Mouse (Mus musculus) heart, embryonic 12.5 days (tissue): ENCODE results near the gene Gm20388. TPM values are rescaled to one million over a fixed set of nuclear protein-coding genes. Genes with fewer than 3 reads are reported as not detected.
A peak's percentile ranks its signal among the peaks of the same experiment; 100 is the strongest.

Source experiments
- ATAC-seq: fragments of 200-750 bp; cut with Nextera tagmentation; 2 replicates; pipeline ENCODE4 v1.8.0; 2017; ENCODE audit warnings: moderate TSS enrichment, moderate library complexity; ENCODE audit not compliant: insufficient number of reproducible peaks, low FRiP score
- H3K27ac ChIP-seq: fragments of 300-500 bp; sonication (generic); 2 replicates; pipeline ENCODE4 v1.5.1; 2016; ENCODE audit warnings: mild to moderate bottlenecking, moderate library complexity; ENCODE audit not compliant: poor library complexity, severe bottlenecking
- H3K27me3 ChIP-seq: fragments of 300-500 bp; sonication (generic); replicated peaks from 2 replicates; pipeline ENCODE4 v1.6.1; 2016; ENCODE audit warnings: mild to moderate bottlenecking, moderate library complexity
- H3K36me3 ChIP-seq: fragments of 300-500 bp; sonication (generic); 2 replicates; pipeline ENCODE4 v1.6.1; 2016; ENCODE audit warnings: mild to moderate bottlenecking, moderate library complexity
- H3K4me1 ChIP-seq: fragments of 300-500 bp; sonication (generic); replicated peaks from 2 replicates; pipeline ENCODE4 v1.6.1; 2016; ENCODE audit warnings: mild to moderate bottlenecking
- H3K4me2 ChIP-seq: fragments of 300-500 bp; sonication (generic); 2 replicates; pipeline ENCODE4 v1.6.1; 2016; ENCODE audit warnings: mild to moderate bottlenecking, moderate library complexity
- H3K4me3 ChIP-seq: fragments of 300-500 bp; sonication (generic); 2 replicates; pipeline ENCODE4 v1.5.1; 2016; ENCODE audit warnings: mild to moderate bottlenecking
- H3K9ac ChIP-seq: fragments of 300-500 bp; sonication (generic); 2 replicates; pipeline ENCODE4 v1.6.1; 2016; ENCODE audit warnings: mild to moderate bottlenecking, moderate library complexity
- H3K9me3 ChIP-seq: fragments of 300-500 bp; sonication (generic); replicated peaks from 2 replicates; pipeline ENCODE4 v1.6.1; 2016; ENCODE audit warnings: mild to moderate bottlenecking, moderate library complexity
- WGBS: fragments of 180-500 bp; shearing (Covaris S2); methylation state at CpG from one replicate; pipeline ENCODE4 v1.1.7; 2016; 5-methylcytosine and 5-hydroxymethylcytosine counted together
- polyA plus RNA-seq: library from polyadenylated mRNA; unstranded; fragments of >200 nt; fragmentation: Nextera tagmentation; extraction: Ambion mirVana; gene quantifications from 2 replicates; pipeline ENCODE4 v1.2.1, GENCODE M21; 2016

Gene Gm20388
- polyA plus RNA-seq, 1 experiment from 2014 or later, result not detected

DNA sequence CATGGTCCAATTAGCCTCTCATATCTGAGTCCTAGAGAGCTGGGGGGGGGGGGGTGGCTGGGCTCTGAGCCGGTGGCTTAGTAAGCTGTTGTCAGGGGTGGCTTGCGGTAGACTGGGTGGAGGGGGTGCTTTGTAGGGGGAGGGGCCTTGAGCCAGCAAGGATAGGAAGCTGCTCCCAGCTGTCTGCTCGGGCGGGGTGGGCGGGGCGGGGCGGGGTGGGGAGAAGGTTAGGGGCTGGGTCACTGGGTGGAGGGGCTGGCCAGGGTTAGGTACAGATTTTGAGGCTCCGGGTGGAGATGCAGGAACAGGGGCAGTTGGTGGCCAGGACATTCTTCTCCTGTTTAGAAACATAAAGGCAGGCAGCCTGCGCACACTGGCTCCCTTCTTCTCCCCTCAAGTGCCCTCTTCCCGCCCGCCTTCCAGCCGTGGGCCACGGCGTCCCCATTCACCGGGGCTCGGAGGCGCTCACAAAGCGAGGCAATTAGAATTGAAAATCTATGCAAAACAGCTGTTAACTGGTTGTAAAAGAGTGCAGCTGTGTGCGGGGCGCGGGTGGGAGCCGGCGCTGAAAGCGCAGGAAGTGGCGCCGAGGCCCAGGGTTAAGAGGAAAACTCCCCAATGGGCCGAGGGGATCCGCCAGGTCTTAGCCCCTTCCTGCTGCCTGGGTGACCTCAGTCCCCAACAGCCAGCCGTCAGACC lies 622.0 kb downstream of the Gm20388 start:
- H3K9ac ChIP-seq, result peak overlapping the region; percentile 67
- no peaks in the 10 kb centered on the region for H3K27me3 ChIP-seq
- peak overlapping the region; percentile 18 for H3K4me3 ChIP-seq
- WGBS, result 8% methylated on average over 29 of the region's 29 CpGs
- no peaks in the 10 kb centered on the region for H3K36me3 ChIP-seq
- peak overlapping the region; percentile 78 for H3K27ac ChIP-seq
- H3K4me1 ChIP-seq, result peaks cover 78% of the 10 kb centered on the region
- no peak for ATAC-seq
- no peaks in the 10 kb centered on the region for H3K9me3 ChIP-seq
- H3K4me2 ChIP-seq, result peak overlapping the region; percentile 63

GRCm38 (mm10) chr8:120533380-120533779 lies 622.7 kb downstream of the Gm20388 start:
- ATAC-seq, result no peak
- Histone ChIP-seq H3K27ac (no peak overlapping the region), H3K4me1 (peaks cover 76% of the 10 kb centered on the region), H3K4me2 (peak overlapping the region; percentile 63), H3K9me3 (no peaks in the 10 kb centered on the region), H3K27me3 (no peaks in the 10 kb centered on the region), H3K36me3 (no peaks in the 10 kb centered on the region), H3K4me3 (no peak overlapping the region), H3K9ac (peak overlapping the region; percentile 67)
- 53% methylated on average over 3 of the region's 3 CpGs for WGBS

- Histone ChIP-seq H3K36me3 (no peaks in the 10 kb centered on the region), H3K27me3 (no peaks in the 10 kb centered on the region), H3K4me2 (no peak overlapping the region), H3K4me1 (peaks cover 76% of the 10 kb centered on the region), H3K4me3 (no peak overlapping the region), H3K9me3 (no peaks in the 10 kb centered on the region), H3K27ac (no peak overlapping the region), H3K9ac (peak overlapping the region; percentile 50)
- 41% methylated on average over 8 of the region's 8 CpGs for WGBS
- ATAC-seq, result no peak
These were observed 623.4 kb downstream of the Gm20388 start for GRCm38 (mm10) chr8:120534080-120534479.

DNA sequence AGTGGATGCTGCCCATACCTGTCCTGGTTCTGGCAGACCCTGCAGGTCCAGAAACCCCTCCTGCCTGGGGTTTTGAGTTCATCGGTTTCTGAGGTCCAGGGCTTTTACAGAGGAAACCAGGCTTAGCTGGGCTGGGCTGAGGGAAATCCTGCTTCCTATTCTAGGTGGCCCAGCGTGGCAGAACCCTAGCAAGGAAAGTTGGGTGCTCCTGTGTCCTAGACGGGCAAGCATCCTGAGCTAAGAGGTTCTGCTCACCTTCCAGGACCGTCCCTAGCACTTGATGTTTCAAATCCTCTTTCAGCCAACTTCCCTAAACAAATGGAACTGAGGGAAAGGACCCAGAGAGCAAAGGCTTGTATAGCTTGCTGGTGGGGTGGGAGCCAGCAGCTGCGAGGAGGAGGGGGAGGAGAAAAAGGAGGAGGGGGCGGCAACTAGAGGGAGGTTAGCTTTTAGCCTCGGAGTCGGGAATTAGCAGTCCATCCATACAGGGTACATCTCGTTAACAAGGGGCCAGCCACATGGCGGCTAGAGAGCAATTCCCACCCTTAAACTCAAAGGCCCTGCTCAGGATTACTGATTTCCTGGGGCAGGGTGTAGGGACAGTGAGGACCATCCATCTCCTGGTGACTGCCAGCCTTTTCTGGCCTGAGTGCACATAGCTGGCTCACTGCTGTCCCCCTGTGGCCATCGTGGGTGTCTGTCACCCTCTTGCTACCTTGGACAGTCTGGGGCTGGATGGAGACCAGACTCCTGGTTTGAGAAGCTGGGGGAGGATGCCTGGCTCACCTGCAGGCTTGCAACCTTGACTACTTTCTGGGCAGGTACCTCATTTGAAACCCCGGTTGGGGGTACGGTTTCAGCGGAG lies 624.1 kb downstream of the Gm20388 start:
- Histone ChIP-seq H3K27me3 (no peaks in the 10 kb centered on the region), H3K4me2 (0 out of 2 replicates have a peak overlapping the region, but pooled peaks have one; percentile 97), H3K9ac (peak overlapping the region; percentile 50), H3K4me3 (no peak overlapping the region), H3K36me3 (no peaks in the 10 kb centered on the region), H3K4me1 (peaks cover 79% of the 10 kb centered on the region), H3K9me3 (no peaks in the 10 kb centered on the region), H3K27ac (no peak overlapping the region)
- 14% methylated on average over 14 of the region's 14 CpGs for WGBS
- ATAC-seq, result peak; percentile 49

DNA sequence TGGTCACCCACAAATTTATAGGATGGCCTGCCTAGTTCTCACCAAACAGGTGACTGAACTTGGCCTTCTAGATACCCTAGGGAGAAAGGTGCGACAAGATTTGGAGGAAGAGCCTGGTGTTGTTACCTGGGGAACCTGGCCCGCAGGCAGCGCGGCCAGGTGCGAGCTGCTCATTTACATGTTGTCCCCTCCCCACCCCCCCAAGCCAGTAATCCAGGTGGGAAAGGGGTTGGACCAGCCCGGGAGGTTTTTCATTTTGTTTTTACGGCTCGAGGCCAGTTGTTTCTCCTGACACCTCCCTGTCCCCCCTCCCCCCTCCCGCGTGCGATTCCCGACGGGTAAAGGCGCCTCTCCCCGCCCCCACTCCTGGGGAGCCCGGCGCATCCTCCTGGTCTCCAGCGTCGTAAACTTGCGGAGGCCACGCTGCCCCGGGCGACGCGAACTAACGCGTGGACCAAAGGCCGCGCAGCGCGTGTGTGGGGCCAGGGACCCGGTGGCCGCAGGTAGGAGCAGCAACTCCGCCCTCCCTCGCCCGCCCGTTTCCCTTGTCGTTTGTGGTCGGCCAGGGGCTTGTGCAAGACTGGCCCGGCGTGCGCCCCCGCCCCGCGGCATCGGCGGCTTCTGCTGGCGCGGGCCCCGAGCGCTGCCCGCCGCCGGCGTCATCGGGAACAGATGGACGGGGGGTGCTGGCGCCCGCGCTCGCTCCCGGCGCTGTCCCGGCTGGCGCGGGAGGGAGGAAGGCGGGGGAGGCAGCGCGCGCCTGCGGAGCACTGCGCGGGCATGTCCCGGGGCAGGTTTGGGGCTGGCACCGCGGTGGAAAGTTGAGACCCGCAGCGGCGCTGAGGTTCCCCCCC lies 625.0 kb downstream of the Gm20388 start:
- no peaks in the 10 kb centered on the region for H3K9me3 ChIP-seq
- H3K36me3 ChIP-seq, result no peaks in the 10 kb centered on the region
- H3K4me1 ChIP-seq, result peaks cover 88% of the 10 kb centered on the region
- no peak for ATAC-seq
- H3K4me3 ChIP-seq, result peak overlapping the region; percentile 76
- peak overlapping the region; percentile 97 for H3K4me2 ChIP-seq
- H3K27ac ChIP-seq, result peak overlapping the region; percentile 96
- WGBS, result under 1% methylated on average over 63 of the region's 79 CpGs
- no peaks in the 10 kb centered on the region for H3K27me3 ChIP-seq
- peak overlapping the region; percentile 89 for H3K9ac ChIP-seq

DNA sequence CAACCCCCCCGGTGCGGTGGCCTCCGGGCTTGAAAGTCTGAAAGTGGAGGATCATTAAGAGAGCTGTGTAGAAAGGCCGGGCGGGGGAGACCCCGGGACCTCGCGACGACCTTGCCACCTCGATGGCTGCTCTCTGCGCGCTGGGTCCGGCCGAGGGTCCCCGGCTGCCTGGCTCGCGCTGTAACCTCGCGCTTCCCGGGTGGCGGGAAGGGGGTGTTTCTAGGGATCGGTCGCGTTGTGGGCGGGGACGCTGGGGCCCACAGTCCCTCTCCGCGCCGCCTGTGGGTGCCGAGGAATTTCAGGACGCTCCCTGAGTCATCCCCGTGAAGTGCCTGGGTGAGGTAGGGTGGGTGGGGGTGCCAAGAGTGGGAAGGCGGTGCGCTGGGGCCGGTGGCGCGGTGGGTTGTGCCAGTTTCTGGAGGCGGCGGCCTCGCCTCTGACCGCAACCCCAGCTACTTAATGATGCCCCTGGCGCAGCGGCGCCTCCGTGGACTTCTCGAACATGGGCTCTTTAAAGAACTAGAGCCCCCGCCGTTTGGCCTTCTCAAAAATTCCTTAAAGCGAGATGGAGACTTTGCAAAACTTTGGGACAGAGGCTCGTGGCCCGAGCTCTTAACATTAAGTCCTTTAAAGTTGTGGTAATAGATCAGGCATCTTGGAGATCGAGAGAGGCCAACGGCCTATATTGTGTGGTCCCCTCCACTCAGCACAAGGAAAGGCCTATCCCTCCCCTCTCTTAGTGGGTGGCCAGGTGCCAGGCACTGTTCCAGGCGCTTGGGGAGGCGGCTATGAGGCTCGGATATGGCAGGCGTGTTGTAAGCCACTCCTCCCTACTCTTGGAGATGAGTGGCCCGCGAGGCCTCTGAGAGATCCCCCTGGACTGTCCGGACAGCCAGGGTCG lies 625.9 kb downstream of the Gm20388 start:
- no peaks in the 10 kb centered on the region for H3K36me3 ChIP-seq
- H3K4me3 ChIP-seq, result peak overlapping the region; percentile 76
- ATAC-seq, result peak; percentile 22
- H3K9ac ChIP-seq, result peak overlapping the region; percentile 89
- under 1% methylated on average over 61 of the region's 61 CpGs for WGBS
- H3K27me3 ChIP-seq, result no peaks in the 10 kb centered on the region
- H3K4me1 ChIP-seq, result peaks cover 87% of the 10 kb centered on the region
- no peaks in the 10 kb centered on the region for H3K9me3 ChIP-seq
- H3K27ac ChIP-seq, result peak overlapping the region; percentile 96
- H3K4me2 ChIP-seq, result peak overlapping the region; percentile 97

- H3K9me3 ChIP-seq, result no peaks in the 10 kb centered on the region
- WGBS, result under 1% methylated on average over 77 of the region's 79 CpGs
- peaks cover 86% of the 10 kb centered on the region for H3K4me1 ChIP-seq
- ATAC-seq, result peak; percentile 73
- peak overlapping the region; percentile 89 for H3K9ac ChIP-seq
- no peaks in the 10 kb centered on the region for H3K36me3 ChIP-seq
- H3K27me3 ChIP-seq, result no peaks in the 10 kb centered on the region
- peak overlapping the region; percentile 96 for H3K27ac ChIP-seq
- H3K4me3 ChIP-seq, result peak overlapping the region; percentile 76
- H3K4me2 ChIP-seq, result peak overlapping the region; percentile 97
These were observed 626.7 kb downstream of the Gm20388 start for GRCm38 (mm10) chr8:120537207-120537817.

- ATAC-seq, result no peak
- peak overlapping the region; percentile 96 for H3K27ac ChIP-seq
- no peaks in the 10 kb centered on the region for H3K9me3 ChIP-seq
- H3K4me3 ChIP-seq, result peak overlapping the region; percentile 76
- peaks cover 86% of the 10 kb centered on the region for H3K4me1 ChIP-seq
- under 1% methylated on average over 46 of the region's 46 CpGs for WGBS
- peak overlapping the region; percentile 97 for H3K4me2 ChIP-seq
- H3K27me3 ChIP-seq, result no peaks in the 10 kb centered on the region
- H3K9ac ChIP-seq, result peak overlapping the region; percentile 89
- no peaks in the 10 kb centered on the region for H3K36me3 ChIP-seq
These were observed 627.3 kb downstream of the Gm20388 start for GRCm38 (mm10) chr8:120537818-120538396.

GRCm38 (mm10) chr8:120538397-120539240 lies 628.0 kb downstream of the Gm20388 start:
- peak overlapping the region; percentile 96 for H3K27ac ChIP-seq
- H3K4me1 ChIP-seq, result peaks cover 86% of the 10 kb centered on the region
- no peaks in the 10 kb centered on the region for H3K9me3 ChIP-seq
- no peak for ATAC-seq
- H3K36me3 ChIP-seq, result no peaks in the 10 kb centered on the region
- 2% methylated on average over 34 of the region's 37 CpGs for WGBS
- H3K9ac ChIP-seq, result peak overlapping the region; percentile 89
- H3K4me2 ChIP-seq, result peak overlapping the region; percentile 97
- no peaks in the 10 kb centered on the region for H3K27me3 ChIP-seq
- peak overlapping the region; percentile 76 for H3K4me3 ChIP-seq
